Mouse (Mus musculus) cerebellum, adult 8-10 months (tissue): ENCODE data around the gene Fbxw26.
"Not testable (repeated sequence)": the region's sequence is repeated elsewhere in the genome, so short reads cannot be mapped to it uniquely, and the experiment has no call there.

ENCODE experiments used
- DNase-seq: peaks from one replicate; pipeline ENCODE4 v3.0.0; 2022

Gene Fbxw26

DNA sequence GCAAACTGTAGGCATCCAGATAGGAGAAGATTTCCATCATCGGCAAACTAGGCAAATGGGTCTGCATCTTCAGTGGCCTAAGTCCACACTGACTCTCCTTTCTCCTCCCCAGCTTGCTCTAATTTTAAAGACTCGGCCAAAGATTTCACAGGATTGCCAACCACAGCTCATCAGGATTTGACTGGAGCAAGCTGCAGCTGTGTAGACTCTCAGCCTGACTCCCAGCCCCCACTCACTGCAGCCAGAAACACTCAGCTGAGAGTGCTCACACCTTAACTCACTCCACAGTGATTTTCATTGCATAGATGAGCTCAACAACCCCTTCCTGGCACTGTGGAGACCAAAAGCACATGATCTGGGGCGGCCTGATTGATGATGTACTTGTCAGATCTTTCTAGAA, at the start of gene Fbxw26:
TSS of gene Fbxw26 (minus strand) at position 101 of the 400 bp plus-strand sequence.
- DNase-seq: not testable (repeated sequence)

DNA sequence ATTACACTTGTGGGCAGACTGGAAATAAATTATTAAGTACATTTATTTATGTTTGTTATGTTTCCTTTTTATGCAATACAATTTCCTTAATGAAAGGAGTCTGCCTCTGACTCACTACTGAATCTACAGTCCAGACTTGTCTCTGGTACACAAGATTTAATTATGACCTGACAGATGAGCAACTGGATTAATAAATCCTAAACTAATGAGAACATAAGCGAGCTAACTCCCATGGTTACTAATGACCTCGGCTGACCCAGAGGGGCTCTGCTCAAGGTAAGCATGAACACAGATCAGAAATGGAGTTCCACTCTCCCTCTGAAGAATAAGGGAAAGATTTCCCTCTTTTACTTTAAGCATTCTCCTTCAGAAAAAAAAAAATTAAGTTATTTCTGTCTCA, 49.3 kb upstream of the Fbxw26 start:
- no peak for DNase-seq

DNA sequence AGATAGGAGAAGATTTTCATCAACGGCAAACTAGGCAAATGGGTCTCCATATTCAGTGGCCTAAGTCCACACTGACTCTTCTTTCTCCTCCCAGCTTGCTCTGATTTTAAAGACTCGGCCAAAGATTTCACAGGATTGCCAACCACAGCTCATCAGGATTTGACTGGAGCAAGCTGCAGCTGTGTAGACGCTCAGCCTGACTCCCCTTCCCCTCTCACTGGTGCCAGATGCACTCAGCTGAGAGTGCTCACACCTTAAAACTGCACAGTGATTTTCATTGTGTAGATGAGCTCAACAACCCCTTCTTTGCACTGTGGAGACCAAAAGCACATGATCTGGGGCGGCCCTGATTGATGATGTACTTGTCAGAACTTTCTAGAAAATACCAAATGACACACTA, 44.7 kb upstream of the Fbxw26 start, which contains the start of gene Fbxw27:
TSS of gene Fbxw27 (minus strand) at position 101 of the 400 bp plus-strand sequence.
- DNase-seq: not testable (repeated sequence)

DNA sequence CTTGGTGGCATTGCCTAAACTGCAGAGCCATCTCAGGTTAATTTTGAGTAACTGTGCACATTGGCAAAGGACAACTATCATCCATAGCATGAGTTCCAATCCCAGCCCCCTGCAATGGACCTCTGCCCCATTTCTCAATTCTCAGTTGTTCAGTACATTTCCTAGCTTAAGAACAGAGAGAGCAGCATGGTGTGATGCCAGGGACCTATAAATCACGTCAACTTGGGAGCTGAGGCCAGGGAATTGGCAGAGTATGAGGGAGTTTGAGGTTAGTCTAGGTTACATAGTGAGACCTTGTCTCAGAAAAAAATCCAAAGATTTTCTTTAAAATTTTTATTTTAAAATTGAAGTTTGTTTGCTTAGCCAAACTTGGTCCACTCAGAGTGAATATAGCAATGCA, 21.0 kb upstream of the Fbxw26 start:
- DNase-seq: not testable (repeated sequence)

GRCm38 (mm10) chr9:109702600-109702999, 43.3 kb downstream of the Fbxw26 start, which contains the start of gene Fbxw18:
Gene Fbxw18, minus strand, starts transcription at chr9:109702700.
- DNase-seq: not testable (repeated sequence)

DNA sequence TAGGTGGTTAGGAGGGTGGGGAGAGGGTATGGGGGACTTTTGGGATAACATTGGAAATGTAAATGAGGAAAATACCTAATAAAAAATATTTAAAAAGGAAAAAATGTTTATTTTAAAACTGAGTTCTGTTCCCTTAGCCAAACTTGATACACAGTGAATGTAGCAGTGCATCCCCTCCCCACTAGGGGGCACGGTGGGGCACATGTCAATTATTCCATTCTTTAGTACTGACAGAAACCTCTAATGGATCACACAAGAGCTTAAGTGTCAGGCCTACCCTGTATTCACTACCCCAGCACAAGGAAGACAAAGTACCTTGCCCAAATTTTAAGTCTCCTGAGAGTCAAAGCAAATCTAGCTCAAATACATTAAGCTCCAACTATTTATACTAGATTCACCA, 60.6 kb downstream of the Fbxw26 start:
- peak; percentile 5 for DNase-seq
